Mouse (Mus musculus) olfactory bulb, adult 2 months (tissue): Measurements from ENCODE around the gene Vpreb1. TPM values are rescaled to one million over a fixed set of nuclear protein-coding genes. Genes with fewer than 3 reads are reported as not detected.

ENCODE experiments used
- H3K27ac ChIP-seq: fragments of 200-500 bp; 2 replicates; pipeline ENCODE4 v1.5.1; 2012; ENCODE audit warnings: low read depth, low read length; ENCODE audit not compliant: insufficient read depth
- H3K4me1 ChIP-seq: fragments of 200-500 bp; 2 replicates; pipeline ENCODE4 v1.6.1; 2012; ENCODE audit warnings: low read length; ENCODE audit not compliant: control insufficient read depth, insufficient read depth
- H3K4me3 ChIP-seq: fragments of 200-500 bp; 2 replicates; pipeline ENCODE4 v1.5.1; 2012; ENCODE audit warnings: mild to moderate bottlenecking, low read depth, low read length, moderate library complexity; ENCODE audit not compliant: insufficient read depth
- CTCF ChIP-seq: fragments of 200-500 bp; IDR thresholded peaks from 2 replicates; pipeline ENCODE4 v1.5.1; 2012; ENCODE audit warnings: low read depth, mild to moderate bottlenecking, low read length, moderate library complexity; ENCODE audit not compliant: insufficient read depth
- POLR2A ChIP-seq: fragments of 200-500 bp; IDR thresholded peaks from 2 replicates; pipeline ENCODE4 v1.6.1; 2012; ENCODE audit warnings: mild to moderate bottlenecking, low read depth, low read length, moderate library complexity; ENCODE audit not compliant: insufficient read depth
- WGBS: fragments of 180-500 bp; shearing (Covaris S2); methylation state at CpG from one replicate; pipeline ENCODE4 v1.1.7; 2018; 5-methylcytosine and 5-hydroxymethylcytosine counted together
- polyA plus RNA-seq: library from polyadenylated mRNA; stranded (reverse); fragments of >200 nt; gene quantifications from 2 replicates; pipeline ENCODE4 v1.2.4, GENCODE M21; 2012; ENCODE audit warnings: low replicate concordance; ENCODE audit not compliant: missing spikeins, insufficient read depth, insufficient read length

The Vpreb1 gene
- polyA plus RNA-seq, result not detected in 2 replicates

DNA sequence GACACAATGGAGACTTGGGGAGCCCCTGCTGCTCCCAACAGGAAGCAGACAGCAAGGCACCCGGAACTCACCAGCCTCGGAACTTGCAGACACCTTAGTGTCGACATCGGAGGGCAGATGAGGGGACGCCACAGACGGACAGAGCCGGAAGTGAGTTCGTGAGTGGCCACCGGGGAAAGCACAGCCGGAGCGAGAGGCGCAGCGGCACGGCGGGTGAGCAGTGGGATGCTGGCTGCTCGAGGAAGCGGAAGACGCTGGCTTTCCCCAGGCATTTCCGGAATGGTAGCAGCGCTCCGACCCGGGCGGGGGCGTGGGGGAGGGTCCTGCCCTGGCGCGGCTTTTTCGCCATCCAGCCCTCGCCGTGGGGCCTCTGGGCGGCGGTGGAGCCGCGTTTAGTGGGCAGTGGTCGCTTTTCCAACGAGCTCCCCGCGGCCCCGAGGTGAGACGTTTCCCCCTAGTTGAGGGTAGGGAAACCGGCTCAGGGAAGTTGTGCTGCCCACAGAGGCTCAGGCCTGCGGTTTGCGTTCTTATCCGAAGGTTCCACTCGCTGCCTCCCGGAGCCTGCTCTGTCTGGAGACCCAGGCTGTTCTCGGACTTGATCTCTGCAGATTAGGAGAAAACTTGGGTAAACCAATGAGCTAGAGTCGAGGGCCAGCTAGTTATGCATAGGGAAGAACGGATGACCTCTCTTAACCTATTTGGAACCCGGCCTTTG is at the start of gene Vpreb1, which contains the start of gene Top3b:
TSS of gene Vpreb1 (minus strand) at position 227 of the 715 bp plus-strand sequence.
TSS of gene Top3b (plus strand) at position 120 of the 715 bp plus-strand sequence.
- TF ChIP-seq POLR2A, result peak; percentile 73
- no peak; the same call in 1 of the 2 replicates for TF ChIP-seq CTCF
- under 1% methylated on average over 49 of the region's 49 CpGs for WGBS
- no peaks in the 10 kb centered on the region for H3K4me1 ChIP-seq
- peak within 1 kb of the TSS; percentile 88 for H3K4me3 ChIP-seq
- peak within 1 kb of the TSS; percentile 65 for H3K27ac ChIP-seq

- TF ChIP-seq CTCF (no peak), POLR2A (no peak)
- Histone ChIP-seq H3K27ac (no peak overlapping the region), H3K4me1 (peaks cover 11% of the 10 kb centered on the region), H3K4me3 (no peak overlapping the region)
- WGBS, result 70% methylated on average over 7 of the region's 7 CpGs
Observed at GRCm38 (mm10) chr16:16918441-16919117, 47.9 kb upstream of the Vpreb1 start.

DNA sequence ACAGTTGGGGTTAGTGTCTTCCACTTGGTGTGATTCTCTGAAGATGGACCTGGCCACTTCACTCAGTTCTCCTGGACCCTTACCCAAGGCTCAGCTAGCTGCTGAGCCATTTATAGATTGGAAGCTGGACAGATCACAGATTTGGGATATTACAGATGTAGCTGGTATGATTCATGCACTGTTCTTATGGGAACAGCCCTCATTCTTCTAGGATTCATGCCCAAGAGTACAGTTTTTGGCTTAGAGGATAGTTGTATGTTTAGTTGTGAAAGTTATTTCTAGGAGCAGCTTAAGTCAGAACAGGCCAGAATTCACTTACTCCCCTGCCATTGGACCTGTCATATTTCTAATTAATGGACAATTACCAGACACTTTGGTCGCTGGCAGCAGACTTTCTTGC is 42.8 kb upstream of the Vpreb1 start:
- no peak overlapping the region for H3K4me3 ChIP-seq
- peaks cover 11% of the 10 kb centered on the region for H3K4me1 ChIP-seq
- no peak for TF ChIP-seq POLR2A
- no peak for TF ChIP-seq CTCF
- no peak overlapping the region for H3K27ac ChIP-seq
- 82% methylated on average over 1 of the region's 1 CpGs for WGBS

DNA sequence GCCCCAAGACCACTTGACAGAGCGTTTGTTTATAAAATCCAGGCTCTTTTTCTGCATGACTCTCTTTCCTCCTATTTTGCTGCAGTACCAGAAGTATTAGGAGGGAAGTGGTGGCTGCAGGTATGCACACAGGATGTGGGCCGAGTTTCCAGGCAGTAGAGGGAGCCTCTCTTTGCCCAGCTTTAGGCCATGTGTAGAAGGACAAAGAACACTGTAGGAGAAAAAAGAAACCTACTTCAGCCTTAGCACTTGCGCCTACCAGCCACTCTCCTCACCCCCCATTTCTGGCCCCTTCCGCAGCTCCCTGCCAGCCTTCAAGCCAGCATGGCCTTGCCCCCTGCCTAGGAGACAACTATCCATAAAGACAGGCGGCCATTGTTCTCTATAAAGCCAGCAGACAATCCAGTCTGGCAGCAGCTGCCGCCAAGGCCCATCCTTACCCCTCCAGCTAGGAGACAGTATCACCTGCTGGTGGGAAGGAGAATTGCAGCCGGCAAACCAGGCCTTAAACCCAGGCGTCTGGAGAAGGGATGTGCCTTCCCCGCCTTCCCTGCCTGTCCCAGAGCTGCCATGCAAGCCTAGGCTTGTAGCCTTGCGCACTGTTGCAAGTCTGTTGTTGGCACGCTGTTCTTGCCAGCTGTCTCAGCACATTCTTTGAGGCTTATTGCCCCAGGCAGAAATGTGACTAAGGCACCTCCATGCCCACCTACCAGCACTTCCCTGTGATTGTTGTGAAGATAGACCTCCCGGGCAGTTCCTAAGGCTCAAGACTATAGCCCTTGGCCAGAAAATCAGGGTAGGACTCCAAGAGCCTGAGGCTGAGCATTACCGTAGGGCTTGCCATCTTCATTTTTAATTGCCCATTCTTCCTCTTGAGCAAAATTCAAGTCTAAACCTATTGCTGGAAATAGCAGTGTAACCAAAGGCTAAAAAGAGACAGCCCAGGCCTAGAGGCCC is 41.3 kb upstream of the Vpreb1 start:
- WGBS, result 34% methylated on average over 13 of the region's 13 CpGs
- Histone ChIP-seq H3K4me1 (peaks cover 11% of the 10 kb centered on the region), H3K4me3 (no peak overlapping the region), H3K27ac (peak overlapping the region; percentile 19; the same call in 1 of the 2 replicates)
- no peak for TF ChIP-seq POLR2A
- peak; percentile 93 for TF ChIP-seq CTCF

- 73% methylated on average over 6 of the region's 6 CpGs for WGBS
- H3K4me3 ChIP-seq, result no peak overlapping the region
- peaks cover 11% of the 10 kb centered on the region for H3K4me1 ChIP-seq
- TF ChIP-seq CTCF (no peak), POLR2A (no peak)
- no peak overlapping the region for H3K27ac ChIP-seq
Observed at GRCm38 (mm10) chr16:16907799-16908198, 37.2 kb upstream of the Vpreb1 start.

DNA sequence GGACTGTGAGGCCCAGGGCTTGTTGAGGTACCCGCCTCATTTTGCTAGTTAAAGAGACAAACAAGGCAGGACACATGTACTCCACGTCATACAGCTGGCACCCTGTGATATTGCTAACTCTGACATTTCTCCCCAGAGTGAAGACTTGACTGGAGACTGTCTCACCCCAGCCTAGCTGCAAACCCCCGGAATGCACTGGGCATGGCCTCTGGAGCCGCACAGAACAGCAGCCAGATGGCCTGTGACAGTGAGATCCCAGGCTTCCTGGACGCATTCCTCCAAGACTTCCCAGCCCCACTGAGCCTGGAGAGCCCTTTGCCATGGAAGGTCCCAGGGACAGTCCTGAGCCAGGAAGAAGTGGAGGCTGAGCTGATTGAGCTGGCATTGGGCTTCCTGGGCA is 32.5 kb upstream of the Vpreb1 start:
- H3K27ac ChIP-seq, result no peak overlapping the region
- H3K4me3 ChIP-seq, result no peak overlapping the region
- TF ChIP-seq POLR2A (no peak), CTCF (no peak)
- H3K4me1 ChIP-seq, result peaks cover 6% of the 10 kb centered on the region; the same call in 1 of the 2 replicates
- 81% methylated on average over 5 of the region's 5 CpGs for WGBS

- Histone ChIP-seq H3K4me3 (no peak overlapping the region), H3K27ac (no peak overlapping the region), H3K4me1 (peaks cover 8% of the 10 kb centered on the region; the same call in 1 of the 2 replicates)
- TF ChIP-seq POLR2A, result no peak
- TF ChIP-seq CTCF, result no peak
- 76% methylated on average over 4 of the region's 4 CpGs for WGBS
Observed at GRCm38 (mm10) chr16:16902329-16902728, 31.7 kb upstream of the Vpreb1 start.

DNA sequence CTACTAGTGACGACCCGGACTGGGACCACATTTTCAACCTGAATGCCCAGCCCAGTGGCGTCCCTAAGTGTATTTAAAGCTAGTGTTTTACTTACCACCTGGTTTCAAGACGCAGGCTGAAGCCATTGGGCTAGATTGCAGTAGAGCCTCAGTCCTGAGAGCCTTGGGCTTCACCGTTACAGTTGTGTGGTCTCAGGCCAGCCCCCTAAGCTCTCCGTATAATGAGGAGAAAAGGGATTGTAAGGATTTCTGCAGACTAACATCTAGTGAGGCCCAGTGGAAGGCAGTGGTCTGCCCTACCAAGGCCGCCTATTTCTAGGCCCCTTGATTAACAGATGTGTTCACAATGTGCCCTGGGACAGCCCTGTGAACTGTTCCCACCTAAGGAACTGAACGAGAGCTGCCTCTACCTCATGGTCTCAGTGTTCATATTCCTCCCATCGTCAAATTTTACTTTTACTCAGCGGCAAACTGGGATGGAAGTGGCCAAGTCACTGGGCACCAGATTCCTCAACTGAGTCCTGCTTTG is 26.5 kb upstream of the Vpreb1 start:
- 19% methylated on average over 10 of the region's 10 CpGs for WGBS
- TF ChIP-seq CTCF (no peak), POLR2A (no peak)
- peak overlapping the region; percentile 68 for H3K4me3 ChIP-seq
- H3K4me1 ChIP-seq, result peaks cover 10% of the 10 kb centered on the region; the same call in 1 of the 2 replicates
- peak overlapping the region; percentile 17 for H3K27ac ChIP-seq
